Mouse (Mus musculus) olfactory bulb, adult 2 months (tissue): Measurements from ENCODE around the gene Dera.

Experiments
- CTCF ChIP-seq: fragments of 200-500 bp; IDR thresholded peaks from 2 replicates; pipeline ENCODE4 v1.5.1; 2012; ENCODE audit warnings: low read depth, mild to moderate bottlenecking, low read length, moderate library complexity; ENCODE audit not compliant: insufficient read depth
- POLR2A ChIP-seq: fragments of 200-500 bp; IDR thresholded peaks from 2 replicates; pipeline ENCODE4 v1.6.1; 2012; ENCODE audit warnings: mild to moderate bottlenecking, low read depth, low read length, moderate library complexity; ENCODE audit not compliant: insufficient read depth

- TF ChIP-seq CTCF (no peak), POLR2A (no peak)
Measured at GRCm38 (mm10) chr6:137754857-137755232, 499 bp downstream of the Dera start.
